Mouse (Mus musculus) midbrain, embryonic 15.5 days (tissue): ENCODE results near the gene Wdr34. TPM values are rescaled to one million over a fixed set of nuclear protein-coding genes. Genes with fewer than 3 reads are reported as not detected.

Experiments
- ATAC-seq: fragments of 200-750 bp; cut with Nextera tagmentation; replicated peaks from 2 replicates; pipeline ENCODE4 v1.8.0; 2017; ENCODE audit warnings: moderate TSS enrichment
- H3K27ac ChIP-seq: fragments of 300-500 bp; sonication (generic); 2 replicates; pipeline ENCODE4 v1.5.1; 2015; ENCODE audit warnings: mild to moderate bottlenecking, inconsistent platforms
- H3K27me3 ChIP-seq: fragments of 300-500 bp; sonication (generic); replicated peaks from 2 replicates; pipeline ENCODE4 v1.6.1; 2015; ENCODE audit warnings: inconsistent platforms
- H3K36me3 ChIP-seq: fragments of 300-500 bp; sonication (generic); replicated peaks from 2 replicates; pipeline ENCODE4 v1.6.1; 2015; ENCODE audit warnings: inconsistent platforms
- H3K4me1 ChIP-seq: fragments of 300-500 bp; sonication (generic); 2 replicates; pipeline ENCODE4 v1.6.1; 2015; ENCODE audit warnings: inconsistent platforms
- H3K4me2 ChIP-seq: fragments of 300-500 bp; sonication (generic); 2 replicates; pipeline ENCODE4 v1.6.1; 2015; ENCODE audit warnings: inconsistent platforms, mild to moderate bottlenecking, moderate library complexity
- H3K4me3 ChIP-seq: fragments of 300-500 bp; sonication (generic); 2 replicates; pipeline ENCODE4 v1.5.1; 2015; ENCODE audit warnings: mild to moderate bottlenecking, inconsistent platforms
- H3K9ac ChIP-seq: fragments of 300-500 bp; sonication (generic); 2 replicates; pipeline ENCODE4 v1.6.1; 2015; ENCODE audit warnings: mild to moderate bottlenecking, inconsistent platforms
- H3K9me3 ChIP-seq: fragments of 300-500 bp; sonication (generic); 2 replicates; pipeline ENCODE4 v1.6.1; 2016; ENCODE audit warnings: inconsistent platforms
- WGBS: fragments of 180-500 bp; shearing (Covaris S2); methylation state at CpG from one replicate; pipeline ENCODE4 v1.1.7; 2015; ENCODE audit warnings: mixed read lengths; 5-methylcytosine and 5-hydroxymethylcytosine counted together
- polyA plus RNA-seq: library from polyadenylated mRNA; unstranded; fragments of >200 nt; fragmentation: Nextera tagmentation; extraction: Ambion mirVana; gene quantifications from 2 replicates; pipeline ENCODE4 v1.2.1, GENCODE M21; 2015

The Wdr34 gene
- 86.7 and 88.7 TPM in 2 replicates for polyA plus RNA-seq

- Histone ChIP-seq H3K9ac (peak within 1 kb of the TSS; percentile 78), H3K27ac (peak within 1 kb of the TSS; percentile 99), H3K27me3 (no peaks in the 10 kb centered on the region; the same call in 1 of the 2 replicates), H3K9me3 (no peaks in the 10 kb centered on the region), H3K36me3 (0 out of 2 replicates have a peak, but pooled peaks cover 7% of the 10 kb centered on the region), H3K4me1 (peaks cover 12% of the 10 kb centered on the region), H3K4me2 (peak within 1 kb of the TSS; percentile 66), H3K4me3 (peak within 1 kb of the TSS; percentile 88)
- peak; percentile 94 for ATAC-seq
- under 1% methylated on average over 54 of the region's 54 CpGs for WGBS
These were observed at the start of gene Wdr34 for GRCm38 (mm10) chr2:30048699-30049388. Gene Wdr34, minus strand, starts transcription at chr2:30048881.

- H3K4me1 ChIP-seq, result peaks cover 20% of the 10 kb centered on the region
- no peak overlapping the region for H3K4me3 ChIP-seq
- WGBS, result 86% methylated on average over 2 of the region's 2 CpGs
- H3K4me2 ChIP-seq, result no peak overlapping the region
- H3K27me3 ChIP-seq, result no peaks in the 10 kb centered on the region
- no peak for ATAC-seq
- H3K36me3 ChIP-seq, result peaks cover 22% of the 10 kb centered on the region
- no peak overlapping the region for H3K27ac ChIP-seq
- H3K9ac ChIP-seq, result no peak overlapping the region
- no peaks in the 10 kb centered on the region for H3K9me3 ChIP-seq
These were observed 47.3 kb upstream of the Wdr34 start for GRCm38 (mm10) chr2:30095882-30096527.

- H3K36me3 ChIP-seq, result peaks cover 10% of the 10 kb centered on the region; the same call in 1 of the 2 replicates
- H3K27me3 ChIP-seq, result no peaks in the 10 kb centered on the region
- H3K4me2 ChIP-seq, result peak overlapping the region; percentile 85
- peak overlapping the region; percentile 55 for H3K9ac ChIP-seq
- H3K9me3 ChIP-seq, result no peaks in the 10 kb centered on the region
- peaks cover 20% of the 10 kb centered on the region for H3K4me1 ChIP-seq
- H3K27ac ChIP-seq, result 0 out of 2 replicates have a peak overlapping the region, but pooled peaks have one; percentile 14
- ATAC-seq, result peak; percentile 24
- peak overlapping the region; percentile 60 for H3K4me3 ChIP-seq
- 2% methylated on average over 13 of the region's 13 CpGs for WGBS
These were observed 45.5 kb upstream of the Wdr34 start for GRCm38 (mm10) chr2:30094208-30094588.

- under 1% methylated on average over 51 of the region's 51 CpGs for WGBS
- no peaks in the 10 kb centered on the region for H3K9me3 ChIP-seq
- peaks cover 20% of the 10 kb centered on the region for H3K4me1 ChIP-seq
- H3K4me3 ChIP-seq, result peak within 1 kb of the TSS; percentile 60
- peak within 1 kb of the TSS; percentile 60; the same call in 1 of the 2 replicates for H3K27ac ChIP-seq
- H3K4me2 ChIP-seq, result peak within 1 kb of the TSS; percentile 85
- ATAC-seq, result peak; percentile 95
- H3K36me3 ChIP-seq, result peaks cover 5% of the 10 kb centered on the region; the same call in 1 of the 2 replicates
- no peaks in the 10 kb centered on the region for H3K27me3 ChIP-seq
- H3K9ac ChIP-seq, result peak within 1 kb of the TSS; percentile 55
These were observed 45.0 kb upstream of the Wdr34 start, which contains the start of gene Zdhhc12 for GRCm38 (mm10) chr2:30093471-30094207. Gene Zdhhc12, minus strand, starts transcription at chr2:30093648.

GRCm38 (mm10) chr2:30092280-30092918 is 43.7 kb upstream of the Wdr34 start:
- Histone ChIP-seq H3K9ac (no peak overlapping the region), H3K27me3 (no peaks in the 10 kb centered on the region), H3K27ac (no peak overlapping the region), H3K36me3 (0 out of 2 replicates have a peak, but pooled peaks cover 4% of the 10 kb centered on the region), H3K4me2 (peak overlapping the region; percentile 85), H3K4me3 (0 out of 2 replicates have a peak overlapping the region, but pooled peaks have one; percentile 60), H3K9me3 (no peaks in the 10 kb centered on the region), H3K4me1 (peaks cover 20% of the 10 kb centered on the region)
- WGBS, result 53% methylated on average over 6 of the region's 6 CpGs
- ATAC-seq, result no peak

- no peak overlapping the region for H3K4me3 ChIP-seq
- no peak overlapping the region for H3K4me2 ChIP-seq
- no peak overlapping the region for H3K27ac ChIP-seq
- WGBS, result 90% methylated on average over 12 of the region's 12 CpGs
- no peaks in the 10 kb centered on the region for H3K36me3 ChIP-seq
- H3K4me1 ChIP-seq, result peaks cover 20% of the 10 kb centered on the region
- H3K9ac ChIP-seq, result no peak overlapping the region
- no peaks in the 10 kb centered on the region for H3K9me3 ChIP-seq
- no peaks in the 10 kb centered on the region for H3K27me3 ChIP-seq
- no peak for ATAC-seq
These were observed 42.8 kb upstream of the Wdr34 start for GRCm38 (mm10) chr2:30091521-30091920.

GRCm38 (mm10) chr2:30087310-30087709 is 38.6 kb upstream of the Wdr34 start:
- no peak for ATAC-seq
- Histone ChIP-seq H3K4me2 (no peak overlapping the region), H3K36me3 (no peaks in the 10 kb centered on the region), H3K4me3 (no peak overlapping the region), H3K27me3 (no peaks in the 10 kb centered on the region), H3K4me1 (peaks cover 6% of the 10 kb centered on the region; the same call in 1 of the 2 replicates), H3K27ac (no peak overlapping the region), H3K9me3 (no peaks in the 10 kb centered on the region), H3K9ac (no peak overlapping the region)
- WGBS, result 94% methylated on average over 4 of the region's 4 CpGs

GRCm38 (mm10) chr2:30084632-30085031 is 36.0 kb upstream of the Wdr34 start:
- H3K4me3 ChIP-seq, result peak overlapping the region; percentile 16; the same call in 1 of the 2 replicates
- 0 out of 2 replicates have a peak, but pooled peaks have one; percentile 48 for ATAC-seq
- H3K9me3 ChIP-seq, result no peaks in the 10 kb centered on the region
- WGBS, result 13% methylated on average over 12 of the region's 12 CpGs
- H3K9ac ChIP-seq, result peak overlapping the region; percentile 17; the same call in 1 of the 2 replicates
- peak overlapping the region; percentile 42 for H3K4me2 ChIP-seq
- no peaks in the 10 kb centered on the region for H3K36me3 ChIP-seq
- H3K4me1 ChIP-seq, result peaks cover 6% of the 10 kb centered on the region; the same call in 1 of the 2 replicates
- no peak overlapping the region for H3K27ac ChIP-seq
- no peaks in the 10 kb centered on the region for H3K27me3 ChIP-seq

- WGBS, result 59% methylated on average over 5 of the region's 5 CpGs
These were observed 35.4 kb upstream of the Wdr34 start for GRCm38 (mm10) chr2:30084113-30084512.

GRCm38 (mm10) chr2:30080181-30080800 is 31.6 kb upstream of the Wdr34 start:
- H3K9ac ChIP-seq, result no peak overlapping the region
- no peak overlapping the region for H3K27ac ChIP-seq
- H3K4me1 ChIP-seq, result peaks cover 18% of the 10 kb centered on the region
- H3K9me3 ChIP-seq, result no peaks in the 10 kb centered on the region
- H3K27me3 ChIP-seq, result no peaks in the 10 kb centered on the region
- 93% methylated on average over 15 of the region's 15 CpGs for WGBS
- no peak for ATAC-seq
- H3K4me3 ChIP-seq, result no peak overlapping the region
- no peaks in the 10 kb centered on the region for H3K36me3 ChIP-seq
- H3K4me2 ChIP-seq, result no peak overlapping the region

More at GRCm38 (mm10) chr2:30084113-30084512, 35.4 kb upstream of the Wdr34 start:
- Histone ChIP-seq H3K4me3 (no peak overlapping the region), H3K4me1 (peaks cover 6% of the 10 kb centered on the region; the same call in 1 of the 2 replicates), H3K27me3 (no peaks in the 10 kb centered on the region), H3K9me3 (no peaks in the 10 kb centered on the region), H3K36me3 (no peaks in the 10 kb centered on the region), H3K27ac (no peak overlapping the region), H3K4me2 (peak overlapping the region; percentile 42), H3K9ac (0 out of 2 replicates have a peak overlapping the region, but pooled peaks have one; percentile 17)
- ATAC-seq, result no peak

GRCm38 (mm10) chr2:30078760-30079159 is 30.1 kb upstream of the Wdr34 start:
- peaks cover 12% of the 10 kb centered on the region for H3K4me1 ChIP-seq
- no peak overlapping the region for H3K27ac ChIP-seq
- no peak overlapping the region for H3K9ac ChIP-seq
- no peaks in the 10 kb centered on the region for H3K27me3 ChIP-seq
- 67% methylated on average over 4 of the region's 4 CpGs for WGBS
- ATAC-seq, result no peak
- no peaks in the 10 kb centered on the region for H3K9me3 ChIP-seq
- no peak overlapping the region for H3K4me3 ChIP-seq
- no peaks in the 10 kb centered on the region for H3K36me3 ChIP-seq
- H3K4me2 ChIP-seq, result no peak overlapping the region
